Mouse (Mus musculus) small intestine, adult 2 months (tissue): ENCODE results near the gene Cdh20.

Experiments used
- CTCF ChIP-seq: fragments of 200-500 bp; IDR thresholded peaks from 2 replicates; pipeline ENCODE4 v1.5.1; 2012; ENCODE audit warnings: low read depth, mild to moderate bottlenecking, control low read depth, inconsistent platforms, low read length, moderate library complexity, mixed read lengths; ENCODE audit not compliant: insufficient replicate concordance, insufficient read length; ENCODE audit errors: extremely low read depth
- POLR2A ChIP-seq: fragments of 200-500 bp; IDR thresholded peaks from 2 replicates; pipeline ENCODE4 v1.6.1; 2012; ENCODE audit warnings: low read depth, mild to moderate bottlenecking, control low read depth, inconsistent platforms, low read length, moderate library complexity

GRCm38 (mm10) chr1:104747438-104747837 is 20.9 kb upstream of the Cdh20 start:
- TF ChIP-seq CTCF (no peak), POLR2A (no peak)
